In genomic region chr7:114007565-114007964, GRCm38 (mm10) we compare ENCODE assay signal across 10 mouse cellular contexts.
DNase-seq lines count a peak whose midpoint lies in the region; ATAC-seq and TF ChIP-seq lines count a peak whose summit lies in the region.
"Had no signal": no experiment of that assay in that cellular context is flagged by ENCODE, and none has a peak within 500 bp of the region (broad histone marks: within the 10 kb centered on the region; RNA-seq: fewer than 3 reads in every experiment).

No protein-coding gene starts in this region.

- TF ChIP-seq EP300 in lung, postnatal 0 days (IDR thresholded peaks at IDR 0.05), result no peak

- no peak for ATAC-seq in forebrain, embryonic 11.5 days (replicated peaks; ENCODE audit: low FRiP score)
- ATAC-seq in forebrain, embryonic 13.5 days, result no peak
- ATAC-seq in neural tube, embryonic 15.5 days (ENCODE audit: low FRiP score), result no peak
- peak; percentile 68; the same call in 1 of the 2 replicates for ATAC-seq in common myeloid progenitor, adult 5-6 weeks (replicated peaks; ENCODE audit: low read depth, poor library complexity, severe bottlenecking)
- ATAC-seq in lung, postnatal 0 days, result no peak

- WGBS in forebrain, embryonic 11.5 days, result 65% methylated on average over 5 of the region's 5 CpGs
- 72% methylated on average over 5 of the region's 5 CpGs for WGBS in forebrain, embryonic 13.5 days
- 72% methylated on average over 5 of the region's 5 CpGs for WGBS in neural tube, embryonic 15.5 days
- WGBS in lung, postnatal 0 days, result 55% methylated on average over 5 of the region's 5 CpGs

- no peak overlapping the region for H3K4me3 ChIP-seq in forebrain, embryonic 11.5 days (ENCODE audit: low read depth, low read length)
- H3K4me3 ChIP-seq in forebrain, embryonic 13.5 days, result no peak overlapping the region
- H3K4me3 ChIP-seq in neural tube, embryonic 15.5 days (replicated peaks), result no peak overlapping the region
- no peak overlapping the region for H3K4me3 ChIP-seq in lung, postnatal 0 days (ENCODE audit: low read depth, low read length)
- H3K4me3 ChIP-seq: heart, embryonic 13.5 days; megakaryocyte, embryonic 14.5 days had no signal

- H3K27ac ChIP-seq in forebrain, embryonic 11.5 days (ENCODE audit: low read depth, low read length), result no peak overlapping the region
- no peak overlapping the region for H3K27ac ChIP-seq in forebrain, embryonic 13.5 days
- H3K27ac ChIP-seq in neural tube, embryonic 15.5 days (replicated peaks), result no peak overlapping the region
- H3K27ac ChIP-seq in lung, postnatal 0 days (ENCODE audit: low read length), result no peak overlapping the region
- H3K27ac ChIP-seq: heart, embryonic 13.5 days had no signal

- no peak overlapping the region for H3K9ac ChIP-seq in forebrain, embryonic 11.5 days (ENCODE audit: low read length)
- no peak overlapping the region for H3K9ac ChIP-seq in forebrain, embryonic 13.5 days
- H3K9ac ChIP-seq in neural tube, embryonic 15.5 days (replicated peaks), result no peak overlapping the region
- no peak overlapping the region for H3K9ac ChIP-seq in lung, postnatal 0 days (replicated peaks; ENCODE audit: low read depth)
- H3K9ac ChIP-seq: heart, embryonic 13.5 days had no signal

- TF ChIP-seq CTCF in lung, postnatal 0 days (IDR thresholded peaks at IDR 0.05), result peak; percentile 74

- no peaks in the 10 kb centered on the region for H3K4me1 ChIP-seq in forebrain, embryonic 11.5 days (replicated peaks; ENCODE audit: control insufficient read depth, insufficient read depth, low read length)
- peaks cover 29% of the 10 kb centered on the region for H3K4me1 ChIP-seq in forebrain, embryonic 13.5 days
- peaks cover 23% of the 10 kb centered on the region for H3K4me1 ChIP-seq in neural tube, embryonic 15.5 days
- no peaks in the 10 kb centered on the region for H3K4me1 ChIP-seq in lung, postnatal 0 days (ENCODE audit: insufficient read depth, low read depth, low read length)
- H3K4me1 ChIP-seq: megakaryocyte, embryonic 14.5 days had no signal

- no peaks in the 10 kb centered on the region for H3K9me3 ChIP-seq in forebrain, embryonic 11.5 days (ENCODE audit: control insufficient read depth, low read length)
- H3K9me3 ChIP-seq in forebrain, embryonic 13.5 days (replicated peaks), result no peaks in the 10 kb centered on the region
- no peaks in the 10 kb centered on the region for H3K9me3 ChIP-seq in neural tube, embryonic 15.5 days (replicated peaks)
- no peaks in the 10 kb centered on the region for H3K9me3 ChIP-seq in lung, postnatal 0 days (ENCODE audit: low read length)
- H3K9me3 ChIP-seq: heart, embryonic 13.5 days; megakaryocyte, embryonic 14.5 days had no signal

- no peak overlapping the region for H3K4me2 ChIP-seq in forebrain, embryonic 11.5 days (ENCODE audit: low read depth, low read length, severe bottlenecking)
- H3K4me2 ChIP-seq in forebrain, embryonic 13.5 days, result no peak overlapping the region
- no peak overlapping the region for H3K4me2 ChIP-seq in neural tube, embryonic 15.5 days
- no peak overlapping the region for H3K4me2 ChIP-seq in lung, postnatal 0 days (replicated peaks; ENCODE audit: low read depth, low read length)
- H3K4me2 ChIP-seq: heart, embryonic 13.5 days had no signal

- no peaks in the 10 kb centered on the region for H3K27me3 ChIP-seq in forebrain, embryonic 11.5 days (ENCODE audit: control insufficient read depth, insufficient read depth, low read length)
- H3K27me3 ChIP-seq in forebrain, embryonic 13.5 days, result 0 out of 2 replicates have a peak, but pooled peaks cover 7% of the 10 kb centered on the region
- no peaks in the 10 kb centered on the region for H3K27me3 ChIP-seq in neural tube, embryonic 15.5 days (replicated peaks)
- no peaks in the 10 kb centered on the region for H3K27me3 ChIP-seq in lung, postnatal 0 days (replicated peaks; ENCODE audit: insufficient read depth, low read length)
- H3K27me3 ChIP-seq: heart, embryonic 13.5 days had no signal

- no peaks in the 10 kb centered on the region for H3K36me3 ChIP-seq in forebrain, embryonic 11.5 days (ENCODE audit: control insufficient read depth, insufficient read depth, low read length)
- H3K36me3 ChIP-seq in forebrain, embryonic 13.5 days (ENCODE audit: poor library complexity, severe bottlenecking), result no peaks in the 10 kb centered on the region
- H3K36me3 ChIP-seq in neural tube, embryonic 15.5 days, result no peaks in the 10 kb centered on the region
- H3K36me3 ChIP-seq in lung, postnatal 0 days (ENCODE audit: insufficient read depth, low read length), result no peaks in the 10 kb centered on the region
- H3K36me3 ChIP-seq: heart, embryonic 13.5 days had no signal

- DNase-seq in forebrain, embryonic 11.5 days (ENCODE audit: low spot score), result peak; percentile 67
- DNase-seq in neural tube, embryonic 10.5 days (ENCODE audit: extremely low spot score, low spot score), result peak; percentile 38
- DNase-seq in lung, postnatal 0 days (ENCODE audit: low spot score), result no peak
- DNase-seq in spleen, postnatal 14 days (ENCODE audit: low spot score in 2 of 2), result no peak
- no peak for DNase-seq in spleen, postnatal 4 days (ENCODE audit: low spot score in 2 of 2)

Comparison
In these comparisons a context has a peak if more than half of its experiments do, and no peak if none do; other contexts are left out.
1. DNase-seq: peak in forebrain, embryonic 11.5 days (single experiment) and neural tube, embryonic 10.5 days (single experiment); none in lung, postnatal 0 days (single experiment), spleen, postnatal 14 days (0 of 2) and spleen, postnatal 4 days (0 of 2).